Mouse (Mus musculus) kidney, embryonic 15.5 days (tissue): ENCODE measurements around the gene Cytip. TPM values are rescaled to one million over a fixed set of nuclear protein-coding genes. Genes with fewer than 3 reads are reported as not detected.
A peak's percentile ranks its signal among the peaks of the same experiment; 100 is the strongest.

Experiments used
- ATAC-seq: fragments of 200-750 bp; cut with Nextera tagmentation; replicated peaks from 2 replicates; pipeline ENCODE4 v1.8.0; 2017; ENCODE audit warnings: moderate TSS enrichment; ENCODE audit not compliant: low FRiP score
- H3K27ac ChIP-seq: fragments of 300-500 bp; sonication (generic); 2 replicates; pipeline ENCODE4 v1.5.1; 2015; ENCODE audit warnings: mild to moderate bottlenecking, inconsistent platforms
- H3K27me3 ChIP-seq: fragments of 300-500 bp; sonication (generic); 2 replicates; pipeline ENCODE4 v1.6.1; 2015; ENCODE audit warnings: inconsistent platforms
- H3K36me3 ChIP-seq: fragments of 300-500 bp; sonication (generic); 2 replicates; pipeline ENCODE4 v1.6.1; 2015; ENCODE audit warnings: inconsistent platforms
- H3K4me1 ChIP-seq: fragments of 300-500 bp; sonication (generic); 2 replicates; pipeline ENCODE4 v1.6.1; 2015; ENCODE audit warnings: inconsistent platforms
- H3K4me2 ChIP-seq: fragments of 300-500 bp; sonication (generic); 2 replicates; pipeline ENCODE4 v1.6.1; 2015; ENCODE audit warnings: moderate library complexity, mild to moderate bottlenecking, inconsistent platforms
- H3K4me3 ChIP-seq: fragments of 300-500 bp; sonication (generic); replicated peaks from 2 replicates; pipeline ENCODE4 v1.5.1; 2015; ENCODE audit warnings: mild to moderate bottlenecking, inconsistent platforms
- H3K9ac ChIP-seq: fragments of 300-500 bp; sonication (generic); 2 replicates; pipeline ENCODE4 v1.6.1; 2015; ENCODE audit warnings: mild to moderate bottlenecking, inconsistent platforms
- H3K9me3 ChIP-seq: fragments of 300-500 bp; sonication (generic); replicated peaks from 2 replicates; pipeline ENCODE4 v1.6.1; 2016; ENCODE audit warnings: inconsistent platforms
- WGBS: fragments of 180-500 bp; shearing (Covaris S2); methylation state at CpG from one replicate; pipeline ENCODE4 v1.1.7; 2015; ENCODE audit warnings: mixed read lengths; 5-methylcytosine and 5-hydroxymethylcytosine counted together
- polyA plus RNA-seq: library from polyadenylated mRNA; unstranded; fragments of >200 nt; fragmentation: Nextera tagmentation; extraction: Ambion mirVana; gene quantifications from 2 replicates; pipeline ENCODE4 v1.2.1, GENCODE M21; 2015

Gene Cytip
- 0.50 and 1.4 TPM in 2 replicates for polyA plus RNA-seq

- peak; percentile 89 for ATAC-seq
- peak within 1 kb of the TSS; percentile 16; the same call in 1 of the 2 replicates for H3K4me2 ChIP-seq
- no peaks in the 10 kb centered on the region for H3K27me3 ChIP-seq
- H3K9ac ChIP-seq, result no peak within 1 kb of the TSS
- 39% methylated on average over 4 of the region's 4 CpGs for WGBS
- H3K27ac ChIP-seq, result peak within 1 kb of the TSS; percentile 62; the same call in 1 of the 2 replicates
- peaks cover 6% of the 10 kb centered on the region; the same call in 1 of the 2 replicates for H3K4me1 ChIP-seq
- no peak within 1 kb of the TSS for H3K4me3 ChIP-seq
- H3K9me3 ChIP-seq, result no peaks in the 10 kb centered on the region
- H3K36me3 ChIP-seq, result no peaks in the 10 kb centered on the region
Observed at GRCm38 (mm10) chr2:58195346-58195745, at the start of gene Cytip. Cytip (minus strand) TSS chr2:58195532.

- 85% methylated on average over 4 of the region's 4 CpGs for WGBS
- no peaks in the 10 kb centered on the region for H3K36me3 ChIP-seq
- H3K27me3 ChIP-seq, result no peaks in the 10 kb centered on the region
Observed at GRCm38 (mm10) chr2:58240639-58241038, 45.3 kb upstream of the Cytip start.

DNA sequence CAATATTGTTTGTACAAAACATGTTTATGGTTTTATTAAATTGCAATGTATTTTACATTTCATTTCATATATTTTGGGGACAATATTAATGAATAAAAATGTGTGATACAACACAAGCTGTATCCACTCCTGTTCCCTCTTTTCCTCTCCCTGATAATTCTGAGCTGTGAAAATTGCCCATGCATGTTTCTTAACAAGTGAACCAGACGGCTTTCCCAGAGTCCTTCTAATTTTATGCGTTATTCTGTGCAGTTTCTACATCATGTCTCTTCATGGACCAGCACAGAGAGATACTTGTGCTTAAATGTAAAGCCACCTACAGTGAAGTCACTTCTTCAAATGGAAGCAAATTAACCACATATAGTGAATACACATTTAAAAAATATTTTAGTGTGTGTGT is 42.2 kb upstream of the Cytip start:
- WGBS, result 78% methylated on average over 2 of the region's 2 CpGs
- H3K9me3 ChIP-seq, result no peaks in the 10 kb centered on the region
- H3K27ac ChIP-seq, result no peak overlapping the region
- no peaks in the 10 kb centered on the region for H3K36me3 ChIP-seq
- H3K4me2 ChIP-seq, result no peak overlapping the region
- no peaks in the 10 kb centered on the region for H3K27me3 ChIP-seq
- ATAC-seq, result no peak
- H3K4me3 ChIP-seq, result no peak overlapping the region
- no peak overlapping the region for H3K9ac ChIP-seq
- no peaks in the 10 kb centered on the region for H3K4me1 ChIP-seq

More at GRCm38 (mm10) chr2:58240639-58241038, 45.3 kb upstream of the Cytip start:
- Histone ChIP-seq H3K4me3 (no peak overlapping the region), H3K9me3 (no peaks in the 10 kb centered on the region), H3K4me2 (no peak overlapping the region), H3K9ac (no peak overlapping the region), H3K27ac (no peak overlapping the region), H3K4me1 (no peaks in the 10 kb centered on the region)
- ATAC-seq, result no peak

GRCm38 (mm10) chr2:58199442-58199841 is 4.1 kb upstream of the Cytip start:
- no peak overlapping the region for H3K9ac ChIP-seq
- H3K9me3 ChIP-seq, result no peaks in the 10 kb centered on the region
- no peak overlapping the region for H3K4me2 ChIP-seq
- no peak for ATAC-seq
- no peak overlapping the region for H3K27ac ChIP-seq
- H3K4me3 ChIP-seq, result no peak overlapping the region
- peaks cover 6% of the 10 kb centered on the region; the same call in 1 of the 2 replicates for H3K4me1 ChIP-seq
- WGBS, result 64% methylated on average over 6 of the region's 6 CpGs
- H3K27me3 ChIP-seq, result no peaks in the 10 kb centered on the region
- H3K36me3 ChIP-seq, result no peaks in the 10 kb centered on the region

DNA sequence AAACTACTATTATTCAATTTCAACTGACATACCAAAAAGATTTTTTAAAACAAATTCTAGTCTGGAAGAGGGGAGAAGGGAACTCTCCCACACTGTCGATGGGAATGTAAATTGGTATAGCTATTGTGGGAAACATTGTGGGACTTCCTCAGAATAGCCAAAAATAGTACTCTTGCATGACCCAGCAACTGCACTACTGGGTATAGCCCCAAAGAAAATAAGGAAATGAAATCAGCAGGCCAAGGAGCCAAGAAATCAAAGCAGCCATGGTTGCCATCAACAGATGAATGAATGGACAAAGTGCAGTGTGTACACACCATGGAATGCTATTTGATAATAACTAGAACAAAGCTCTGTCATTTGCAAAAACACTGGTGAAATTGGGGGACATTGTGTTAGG is 1.5 kb upstream of the Cytip start:
- no peak overlapping the region for H3K4me3 ChIP-seq
- H3K4me2 ChIP-seq, result no peak overlapping the region
- H3K9me3 ChIP-seq, result no peaks in the 10 kb centered on the region
- no peak for ATAC-seq
- no peaks in the 10 kb centered on the region for H3K36me3 ChIP-seq
- H3K27ac ChIP-seq, result no peak overlapping the region
- no peaks in the 10 kb centered on the region for H3K27me3 ChIP-seq
- peaks cover 6% of the 10 kb centered on the region; the same call in 1 of the 2 replicates for H3K4me1 ChIP-seq
- WGBS, result 69% methylated on average over 1 of the region's 1 CpGs
- H3K9ac ChIP-seq, result no peak overlapping the region

DNA sequence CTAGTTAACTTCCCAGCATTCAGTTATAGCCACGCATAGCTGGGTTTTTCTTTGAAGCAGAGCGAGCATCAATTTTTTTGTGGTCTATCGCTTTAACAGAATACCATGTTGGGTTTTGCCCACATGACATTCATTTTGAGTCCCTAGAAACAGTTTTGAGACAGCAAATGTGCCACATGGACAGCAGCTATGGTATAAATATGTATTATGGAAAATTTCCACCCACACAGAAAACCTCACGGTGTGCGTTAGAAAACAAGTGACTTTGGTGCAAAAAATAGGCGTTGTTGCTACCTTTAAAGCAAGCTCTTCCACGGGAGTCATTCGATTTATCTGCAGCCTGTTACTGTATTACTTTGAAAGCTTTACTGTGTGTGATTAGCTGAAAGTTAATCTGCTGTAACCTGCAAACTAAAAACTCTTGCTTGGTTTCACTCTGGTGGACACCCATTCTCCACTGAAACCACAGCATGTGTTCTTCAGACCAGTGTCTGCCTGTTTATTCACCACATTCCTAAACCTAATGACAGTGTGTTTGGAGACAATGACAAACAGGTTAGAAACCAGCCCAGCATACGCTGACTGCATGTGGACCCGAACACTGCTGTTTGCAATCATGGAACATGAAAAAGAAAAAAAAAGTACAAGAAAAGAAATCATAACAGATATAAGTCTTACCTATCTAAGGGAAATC is 763 bp downstream of the Cytip start:
- Histone ChIP-seq H3K4me2 (peak overlapping the region; percentile 16; the same call in 1 of the 2 replicates), H3K27me3 (no peaks in the 10 kb centered on the region), H3K4me1 (peaks cover 6% of the 10 kb centered on the region; the same call in 1 of the 2 replicates), H3K27ac (peak overlapping the region; percentile 41; the same call in 1 of the 2 replicates), H3K9ac (no peak overlapping the region), H3K4me3 (no peak overlapping the region), H3K36me3 (no peaks in the 10 kb centered on the region), H3K9me3 (no peaks in the 10 kb centered on the region)
- ATAC-seq, result peak; percentile 71
- 73% methylated on average over 10 of the region's 10 CpGs for WGBS

GRCm38 (mm10) chr2:58192160-58192559 is 3.2 kb downstream of the Cytip start:
- no peak overlapping the region for H3K4me2 ChIP-seq
- H3K27ac ChIP-seq, result no peak overlapping the region
- 93% methylated on average over 5 of the region's 5 CpGs for WGBS
- no peak overlapping the region for H3K4me3 ChIP-seq
- H3K4me1 ChIP-seq, result peaks cover 6% of the 10 kb centered on the region; the same call in 1 of the 2 replicates
- H3K36me3 ChIP-seq, result no peaks in the 10 kb centered on the region
- no peaks in the 10 kb centered on the region for H3K27me3 ChIP-seq
- no peak for ATAC-seq
- H3K9ac ChIP-seq, result no peak overlapping the region
- no peaks in the 10 kb centered on the region for H3K9me3 ChIP-seq

GRCm38 (mm10) chr2:58189501-58189900 is 5.8 kb downstream of the Cytip start:
- Histone ChIP-seq H3K4me3 (no peak overlapping the region), H3K27ac (no peak overlapping the region), H3K4me1 (no peaks in the 10 kb centered on the region), H3K4me2 (no peak overlapping the region), H3K36me3 (no peaks in the 10 kb centered on the region), H3K27me3 (no peaks in the 10 kb centered on the region), H3K9ac (no peak overlapping the region), H3K9me3 (no peaks in the 10 kb centered on the region)
- no peak for ATAC-seq
- WGBS, result 67% methylated on average over 4 of the region's 4 CpGs

DNA sequence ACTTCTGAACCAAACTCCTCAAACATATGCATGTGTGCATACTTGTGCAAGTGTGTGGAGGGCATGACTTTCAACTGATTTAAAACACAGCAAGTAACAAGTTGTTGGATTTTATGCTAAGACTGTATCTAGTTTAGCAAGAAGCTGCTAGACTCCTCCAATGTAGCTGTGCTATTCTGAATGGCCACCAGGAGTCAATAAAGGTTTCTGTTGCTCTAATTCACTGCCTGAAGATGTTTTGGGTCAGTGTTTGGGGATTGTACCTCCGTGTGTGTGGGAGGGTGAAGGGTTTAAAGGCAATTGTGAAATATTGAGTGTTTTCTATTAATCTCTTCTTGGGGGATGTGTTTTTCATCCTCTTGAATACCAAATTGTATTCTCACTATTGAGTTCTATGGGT is 6.4 kb downstream of the Cytip start:
- Histone ChIP-seq H3K27ac (no peak overlapping the region), H3K4me3 (no peak overlapping the region), H3K4me1 (no peaks in the 10 kb centered on the region), H3K9ac (no peak overlapping the region), H3K36me3 (no peaks in the 10 kb centered on the region), H3K9me3 (no peaks in the 10 kb centered on the region), H3K27me3 (no peaks in the 10 kb centered on the region), H3K4me2 (no peak overlapping the region)
- WGBS, result 30% methylated on average over 1 of the region's 1 CpGs
- ATAC-seq, result no peak

GRCm38 (mm10) chr2:58187310-58188051 is 7.9 kb downstream of the Cytip start:
- H3K27ac ChIP-seq, result no peak overlapping the region
- H3K9ac ChIP-seq, result no peak overlapping the region
- no peaks in the 10 kb centered on the region for H3K27me3 ChIP-seq
- H3K4me3 ChIP-seq, result no peak overlapping the region
- no peaks in the 10 kb centered on the region for H3K36me3 ChIP-seq
- H3K9me3 ChIP-seq, result no peaks in the 10 kb centered on the region
- no peak for ATAC-seq
- H3K4me2 ChIP-seq, result no peak overlapping the region
- WGBS, result 75% methylated on average over 8 of the region's 8 CpGs
- H3K4me1 ChIP-seq, result no peaks in the 10 kb centered on the region

DNA sequence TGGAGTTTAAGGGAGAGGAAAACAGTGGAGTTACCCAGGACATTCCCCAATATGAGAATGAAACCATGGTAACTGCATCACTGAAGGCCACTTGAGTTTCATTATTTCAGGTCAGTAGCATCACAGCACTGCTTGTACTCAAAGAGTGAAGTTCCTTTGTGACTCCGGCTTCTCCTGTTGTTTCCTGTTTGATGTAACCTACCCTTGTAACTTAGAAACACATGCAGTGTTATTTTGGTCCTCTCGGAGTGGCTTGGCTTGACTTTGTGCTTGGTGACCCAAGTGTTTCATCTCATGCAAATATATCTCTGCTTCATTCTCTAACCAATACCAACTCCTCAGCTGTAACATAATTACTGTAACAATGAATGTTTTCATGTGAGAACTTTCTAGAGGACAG is 11.1 kb downstream of the Cytip start:
- WGBS, result 83% methylated on average over 2 of the region's 2 CpGs
- Histone ChIP-seq H3K27me3 (no peaks in the 10 kb centered on the region), H3K4me1 (no peaks in the 10 kb centered on the region), H3K9ac (no peak overlapping the region), H3K4me2 (no peak overlapping the region), H3K36me3 (no peaks in the 10 kb centered on the region), H3K27ac (no peak overlapping the region), H3K4me3 (no peak overlapping the region), H3K9me3 (no peaks in the 10 kb centered on the region)
- ATAC-seq, result no peak

- Histone ChIP-seq H3K9ac (no peak overlapping the region), H3K27me3 (no peaks in the 10 kb centered on the region), H3K36me3 (no peaks in the 10 kb centered on the region), H3K27ac (no peak overlapping the region), H3K9me3 (no peaks in the 10 kb centered on the region), H3K4me2 (no peak overlapping the region), H3K4me3 (no peak overlapping the region), H3K4me1 (no peaks in the 10 kb centered on the region)
- WGBS, result 77% methylated on average over 2 of the region's 2 CpGs
- no peak for ATAC-seq
Observed at GRCm38 (mm10) chr2:58183658-58184057, 11.7 kb downstream of the Cytip start.
